Mouse (Mus musculus) kidney, adult 2 months (tissue): ENCODE results near the gene Cdh13. TPM values are rescaled to one million over a fixed set of nuclear protein-coding genes. Genes with fewer than 3 reads are reported as not detected.

ENCODE experiments used
- DNase-seq: peaks from one replicate; pipeline ENCODE4 v3.0.0; 2021
- H3K27ac ChIP-seq: fragments of 200-500 bp; 2 replicates; pipeline ENCODE4 v1.5.1; 2012; ENCODE audit warnings: low read depth, low read length, control low read depth, inconsistent platforms; ENCODE audit not compliant: insufficient read depth
- H3K27me3 ChIP-seq: fragments of 200-500 bp; replicated peaks from 2 replicates; pipeline ENCODE4 v1.6.1; 2012; ENCODE audit warnings: mild to moderate bottlenecking, moderate library complexity, low read length, inconsistent platforms; ENCODE audit not compliant: control insufficient read depth, insufficient read depth
- H3K36me3 ChIP-seq: fragments of 200-500 bp; 2 replicates; pipeline ENCODE4 v1.6.1; 2012; ENCODE audit warnings: mild to moderate bottlenecking, moderate library complexity, low read length, inconsistent platforms; ENCODE audit not compliant: control insufficient read depth, insufficient read depth
- H3K4me1 ChIP-seq: fragments of 200-500 bp; 2 replicates; pipeline ENCODE4 v1.6.1; 2011; ENCODE audit warnings: low read length; ENCODE audit not compliant: control insufficient read depth, insufficient read depth
- H3K4me3 ChIP-seq: fragments of 200-500 bp; 2 replicates; pipeline ENCODE4 v1.5.1; 2011; ENCODE audit warnings: mild to moderate bottlenecking, low read depth, low read length, control low read depth; ENCODE audit not compliant: insufficient read depth
- CTCF ChIP-seq: fragments of 200-500 bp; conservative IDR thresholded peaks from 2 replicates; pipeline ENCODE4 v1.5.1; 2011; ENCODE audit warnings: low read depth, mild to moderate bottlenecking, control low read depth, low read length, moderate library complexity, mixed read lengths; ENCODE audit not compliant: insufficient read depth, insufficient read length
- POLR2A ChIP-seq: fragments of 200-500 bp; IDR thresholded peaks from one replicate; pipeline ENCODE4 v1.6.1; 2011; ENCODE audit warnings: low read depth, low read length, control low read depth
- WGBS: fragments of 180-500 bp; shearing (Covaris S2); methylation state at CpG from one replicate; pipeline ENCODE4 v1.1.7; 2018; 5-methylcytosine and 5-hydroxymethylcytosine counted together
- polyA plus RNA-seq: library from polyadenylated mRNA; depleted of rRNA; stranded (reverse); fragments of >200 nt; gene quantifications from 2 replicates; pipeline ENCODE4 v1.2.3, GENCODE M21; 2012

The Cdh13 gene
- polyA plus RNA-seq, 1 experiment = 11.6 TPM

DNA sequence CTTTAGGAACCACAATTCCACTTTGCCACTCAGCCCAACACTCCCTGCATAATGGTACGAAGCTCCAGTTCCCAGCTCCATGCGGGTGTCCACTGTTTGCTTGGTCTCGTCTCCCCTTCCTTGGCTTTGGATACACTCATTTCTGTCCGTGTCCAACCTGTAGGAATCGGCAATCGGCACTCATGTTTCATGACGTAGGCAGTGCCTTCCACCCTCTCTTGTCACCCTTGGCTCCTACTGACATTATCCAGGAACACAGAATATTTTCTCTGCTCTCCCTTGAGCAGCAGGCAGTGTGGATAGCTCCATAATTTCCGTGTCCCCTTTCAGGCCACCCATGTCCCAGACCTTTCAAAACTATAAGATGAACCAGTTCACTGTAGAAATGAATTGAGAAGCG lies 97.2 kb downstream of the Cdh13 start:
- Histone ChIP-seq H3K27me3 (no peaks in the 10 kb centered on the region), H3K27ac (no peak overlapping the region), H3K4me3 (no peak overlapping the region), H3K4me1 (no peaks in the 10 kb centered on the region), H3K36me3 (no peaks in the 10 kb centered on the region)
- TF ChIP-seq POLR2A (no peak), CTCF (no peak)
- WGBS = 90% methylated on average over 9 of the region's 9 CpGs
- no peak for DNase-seq

DNA sequence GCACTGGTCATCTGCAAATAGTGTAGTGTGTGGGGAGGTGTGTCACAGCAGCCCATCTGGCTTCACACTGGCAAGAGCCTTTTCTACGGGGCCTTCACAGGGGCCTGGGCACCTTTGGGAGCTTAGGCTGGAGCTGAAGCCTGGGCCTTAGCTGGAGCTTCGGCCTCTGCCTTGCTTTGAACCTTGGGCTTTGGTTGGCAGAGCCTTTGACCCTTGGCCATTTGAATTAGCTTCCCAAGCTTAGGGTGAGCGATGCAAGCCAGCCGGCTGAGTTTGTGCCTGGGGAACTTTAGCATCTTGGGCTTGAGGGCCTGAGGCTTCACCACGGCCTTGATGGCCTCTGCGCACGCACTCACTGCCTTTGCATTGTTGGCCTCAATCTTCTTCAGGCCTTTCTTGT lies 98.1 kb downstream of the Cdh13 start:
- Histone ChIP-seq H3K4me1 (no peaks in the 10 kb centered on the region), H3K36me3 (no peaks in the 10 kb centered on the region), H3K27ac (no peak overlapping the region), H3K27me3 (no peaks in the 10 kb centered on the region), H3K4me3 (no peak overlapping the region)
- 83% methylated on average over 7 of the region's 7 CpGs for WGBS
- TF ChIP-seq POLR2A (no peak), CTCF (no peak)
- DNase-seq = no peak

DNA sequence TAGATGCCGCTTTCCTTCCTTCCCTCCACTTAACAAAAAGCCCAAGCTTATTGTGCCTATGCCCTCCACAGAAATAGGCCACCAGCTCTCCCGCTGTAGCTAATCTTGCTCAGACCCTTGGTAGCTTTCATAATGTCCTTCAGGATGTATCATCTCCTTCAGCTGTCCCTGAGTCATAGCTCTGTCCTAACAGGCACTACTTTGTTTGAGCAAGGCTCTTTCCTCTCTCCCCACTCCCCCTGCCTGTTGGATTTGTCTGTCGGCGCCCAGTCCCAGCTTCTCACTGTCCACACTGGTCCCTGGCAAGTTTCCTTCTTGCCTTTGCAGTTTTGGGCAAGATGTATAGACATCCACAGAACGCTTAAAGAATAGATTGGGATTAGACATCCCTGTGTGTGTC lies 100.8 kb downstream of the Cdh13 start:
- H3K4me1 ChIP-seq = no peaks in the 10 kb centered on the region
- no peak for DNase-seq
- no peak overlapping the region for H3K27ac ChIP-seq
- H3K27me3 ChIP-seq = no peaks in the 10 kb centered on the region
- TF ChIP-seq POLR2A = no peak
- TF ChIP-seq CTCF = no peak
- H3K36me3 ChIP-seq = no peaks in the 10 kb centered on the region
- WGBS = 96% methylated on average over 5 of the region's 5 CpGs
- H3K4me3 ChIP-seq = no peak overlapping the region

DNA sequence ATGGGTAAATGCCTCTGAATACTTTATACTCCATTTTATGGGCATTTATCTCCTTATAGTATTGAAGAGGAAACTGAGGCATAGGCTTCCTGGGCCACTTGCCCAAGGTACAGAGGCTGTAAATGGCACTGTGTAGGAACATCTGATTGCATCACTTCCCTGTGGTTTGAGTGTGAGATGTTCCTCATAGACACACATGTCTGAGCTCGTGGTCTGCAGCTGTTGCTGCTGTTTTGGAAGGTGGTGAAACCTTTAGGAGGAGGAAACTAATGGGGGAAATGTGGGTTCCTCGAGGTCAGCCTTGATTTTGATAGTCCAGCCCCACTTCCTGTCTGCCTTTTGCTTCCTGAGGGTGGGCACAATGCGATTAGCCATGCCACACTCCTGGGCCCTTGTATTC lies 105.9 kb downstream of the Cdh13 start:
- Histone ChIP-seq H3K36me3 (no peaks in the 10 kb centered on the region), H3K4me1 (no peaks in the 10 kb centered on the region), H3K27me3 (no peaks in the 10 kb centered on the region), H3K4me3 (no peak overlapping the region), H3K27ac (no peak overlapping the region)
- TF ChIP-seq POLR2A (no peak), CTCF (no peak)
- WGBS = 74% methylated on average over 3 of the region's 3 CpGs
- no peak for DNase-seq

DNA sequence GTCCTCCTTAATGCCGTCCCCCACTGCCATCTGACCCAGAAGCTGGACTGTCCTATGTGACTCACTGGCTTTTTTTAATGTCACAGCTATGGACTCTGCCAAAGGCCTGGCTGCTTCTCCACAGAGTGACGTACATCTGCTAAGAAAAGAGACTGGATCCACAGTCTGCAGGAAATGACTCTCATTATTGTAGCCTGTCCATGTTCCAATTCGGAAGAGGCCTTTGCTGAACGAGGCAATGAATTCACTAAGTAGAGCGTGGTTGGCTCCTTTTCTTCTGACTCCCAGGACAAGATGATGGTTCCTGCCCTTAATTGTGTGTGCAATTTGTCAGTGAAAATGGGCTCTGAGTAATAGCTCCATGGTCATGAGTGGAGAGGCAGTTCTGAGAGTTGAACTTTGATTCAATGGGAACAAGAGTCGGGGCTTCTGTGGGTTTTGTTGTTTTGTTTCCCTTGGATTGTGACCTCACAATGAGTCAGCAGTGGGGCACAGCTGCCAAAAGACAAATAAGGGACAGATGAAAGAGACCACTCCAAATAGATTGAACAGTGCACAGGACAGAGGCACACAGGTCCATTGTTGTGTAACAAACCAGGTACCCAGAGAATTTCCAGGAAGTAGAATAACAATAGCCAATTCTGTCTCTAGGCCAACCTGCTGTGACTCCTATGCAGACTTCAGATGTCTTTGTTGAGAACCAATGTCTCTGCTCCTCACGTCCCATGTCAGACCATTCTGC lies 110.5 kb downstream of the Cdh13 start:
- no peaks in the 10 kb centered on the region for H3K36me3 ChIP-seq
- no peaks in the 10 kb centered on the region for H3K4me1 ChIP-seq
- WGBS = 59% methylated on average over 7 of the region's 7 CpGs
- DNase-seq = peak; percentile 58
- TF ChIP-seq CTCF (no peak), POLR2A (no peak)
- H3K27ac ChIP-seq = no peak overlapping the region
- H3K27me3 ChIP-seq = no peaks in the 10 kb centered on the region
- H3K4me3 ChIP-seq = no peak overlapping the region

DNA sequence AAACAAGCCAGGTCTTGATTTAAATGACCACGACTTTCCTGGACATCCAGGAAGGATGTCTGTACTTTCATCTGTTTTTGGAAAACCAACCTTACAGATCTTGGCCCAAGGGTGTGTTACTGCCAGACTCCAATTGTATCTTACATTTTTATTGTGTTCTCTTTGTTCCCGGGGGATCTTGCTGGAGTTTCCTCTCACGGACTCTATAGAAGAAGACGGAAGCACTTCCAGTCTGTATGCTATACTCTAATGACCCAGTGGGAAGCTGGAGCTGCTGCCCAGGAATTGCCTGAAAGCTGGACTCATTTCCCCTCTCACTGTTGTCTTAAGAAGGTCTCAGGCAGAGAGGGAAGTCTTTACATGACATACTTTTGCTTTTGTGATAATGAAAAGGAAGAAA lies 111.6 kb downstream of the Cdh13 start:
- WGBS = 54% methylated on average over 4 of the region's 4 CpGs
- no peaks in the 10 kb centered on the region for H3K36me3 ChIP-seq
- H3K27ac ChIP-seq = no peak overlapping the region
- H3K4me1 ChIP-seq = no peaks in the 10 kb centered on the region
- DNase-seq = no peak
- no peak overlapping the region for H3K4me3 ChIP-seq
- H3K27me3 ChIP-seq = no peaks in the 10 kb centered on the region
- no peak for TF ChIP-seq CTCF
- TF ChIP-seq POLR2A = no peak

DNA sequence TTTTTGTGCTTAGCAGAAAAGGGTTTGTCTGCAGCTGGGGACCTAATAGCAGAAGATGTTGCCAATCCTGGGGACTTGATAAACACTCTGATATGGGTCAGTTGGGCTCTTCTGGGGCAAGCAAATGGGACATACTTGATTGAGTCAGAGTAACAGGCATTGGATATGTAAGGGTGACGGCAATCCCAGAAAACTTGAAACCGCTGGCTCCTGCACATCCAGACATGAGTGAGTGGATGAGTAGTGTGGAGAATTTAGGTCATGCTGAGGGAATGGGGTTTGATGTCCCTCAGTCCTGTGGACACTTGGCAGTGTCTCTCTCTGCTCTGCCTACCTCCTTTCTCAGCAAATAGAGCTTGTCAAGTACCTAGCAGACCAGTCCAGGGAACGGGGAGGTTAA lies 121.3 kb downstream of the Cdh13 start:
- no peak for TF ChIP-seq POLR2A
- TF ChIP-seq CTCF = no peak
- H3K4me1 ChIP-seq = no peaks in the 10 kb centered on the region
- 82% methylated on average over 3 of the region's 3 CpGs for WGBS

More for the DNA sequence above, 121.3 kb downstream of the Cdh13 start:
- Histone ChIP-seq H3K27ac (no peak overlapping the region), H3K27me3 (no peaks in the 10 kb centered on the region), H3K36me3 (no peaks in the 10 kb centered on the region), H3K4me3 (no peak overlapping the region)
- DNase-seq = no peak
